Mouse (Mus musculus) embryo, embryonic 10 days (tissue): ENCODE measurements around the gene Hils1.
"Not testable (repeated sequence)": the region's sequence is repeated elsewhere in the genome, so short reads cannot be mapped to it uniquely, and the experiment has no call there.

Experiments
- DNase-seq: peaks from one replicate; pipeline ENCODE4 v3.0.0-alpha.2; 2015; ENCODE audit warnings: low spot score

The Hils1 gene

DNA sequence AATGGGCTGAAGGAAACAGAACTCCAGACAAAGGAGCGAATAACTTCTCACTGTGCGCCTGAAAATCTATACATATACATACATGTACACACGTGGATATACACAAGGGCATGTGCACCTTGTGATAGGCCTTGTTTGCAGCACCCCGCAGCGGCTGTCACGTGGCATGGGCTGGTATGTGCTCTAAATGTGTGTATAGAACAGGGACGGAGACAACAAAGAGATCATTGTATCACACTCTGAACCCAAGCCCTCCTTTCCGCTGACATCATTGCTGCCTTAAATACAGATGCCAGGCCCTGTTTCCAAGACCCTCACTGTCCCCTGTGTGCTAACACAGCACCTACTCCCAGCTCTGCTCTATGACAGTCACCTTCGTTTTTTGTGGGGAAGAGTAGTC lies 12.3 kb upstream of the Hils1 start:
- peak; percentile 39 for DNase-seq

DNA sequence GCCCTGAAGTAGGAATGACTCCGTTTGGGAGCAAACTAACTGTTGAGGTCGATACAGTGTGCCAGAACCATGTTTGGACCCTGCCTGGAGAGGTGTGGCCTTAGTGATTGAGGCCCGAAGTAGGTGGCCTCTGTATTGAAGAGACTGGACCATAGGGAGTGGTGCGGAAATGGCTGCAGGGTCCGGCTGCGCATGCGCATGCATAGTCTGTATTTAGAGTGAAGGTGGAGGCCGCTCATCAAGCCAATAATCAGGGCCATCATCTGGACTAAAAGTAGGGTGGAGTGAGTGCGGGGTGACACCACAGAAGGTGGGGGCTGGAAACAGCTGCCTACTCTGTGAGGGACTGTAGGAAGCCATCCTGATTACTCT lies 9.7 kb upstream of the Hils1 start:
- DNase-seq = no peak

DNA sequence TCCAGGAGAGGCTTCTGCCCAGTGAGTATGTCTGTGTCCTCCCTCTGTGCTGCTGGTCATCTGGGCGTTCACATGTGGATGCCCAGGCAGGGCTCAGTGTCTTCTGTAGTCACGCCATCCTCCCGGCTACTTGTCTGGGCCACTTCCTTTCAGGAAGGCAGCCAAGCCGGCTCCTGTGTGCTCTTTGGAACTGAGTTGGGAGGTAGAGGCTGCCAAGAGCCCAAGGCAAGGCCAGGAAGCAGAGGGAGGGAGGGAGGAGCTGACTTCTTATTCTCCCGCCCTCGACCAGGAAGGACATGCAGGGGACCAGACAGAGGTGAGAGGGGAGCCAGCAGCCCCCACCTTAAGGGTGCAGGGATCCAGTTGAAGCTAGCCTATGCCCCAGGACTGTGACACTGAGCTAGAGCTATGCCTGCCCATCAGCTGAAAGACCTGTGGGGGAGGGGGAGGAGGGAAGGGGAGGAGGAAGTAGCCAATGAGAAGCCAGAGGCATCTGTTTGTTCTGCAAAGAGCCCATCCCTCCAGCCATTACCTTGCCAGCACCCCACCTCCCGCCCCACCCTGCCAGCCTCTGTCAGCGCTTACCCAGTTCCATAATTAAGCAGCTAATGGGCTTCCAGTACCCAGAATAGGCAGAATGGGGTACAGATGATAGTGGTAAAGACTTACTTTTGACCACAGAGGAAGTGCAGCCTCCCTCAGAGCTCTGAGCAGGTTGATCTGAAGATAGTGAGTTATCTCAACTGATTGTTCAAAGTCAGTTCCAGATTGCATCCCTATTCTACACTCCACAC lies 9.1 kb upstream of the Hils1 start:
- peak; percentile 16 for DNase-seq

- no peak for DNase-seq
These were observed 4.8 kb upstream of the Hils1 start for GRCm38 (mm10) chr11:94962534-94963101.

- no peak for DNase-seq
These were observed 794 bp downstream of the Hils1 start for GRCm38 (mm10) chr11:94968187-94968586.

- not testable (repeated sequence) for DNase-seq
These were observed 2.3 kb downstream of the Hils1 start for GRCm38 (mm10) chr11:94969709-94970108.

- peak; percentile 79 for DNase-seq
These were observed 3.0 kb downstream of the Hils1 start for GRCm38 (mm10) chr11:94970210-94970943.

DNA sequence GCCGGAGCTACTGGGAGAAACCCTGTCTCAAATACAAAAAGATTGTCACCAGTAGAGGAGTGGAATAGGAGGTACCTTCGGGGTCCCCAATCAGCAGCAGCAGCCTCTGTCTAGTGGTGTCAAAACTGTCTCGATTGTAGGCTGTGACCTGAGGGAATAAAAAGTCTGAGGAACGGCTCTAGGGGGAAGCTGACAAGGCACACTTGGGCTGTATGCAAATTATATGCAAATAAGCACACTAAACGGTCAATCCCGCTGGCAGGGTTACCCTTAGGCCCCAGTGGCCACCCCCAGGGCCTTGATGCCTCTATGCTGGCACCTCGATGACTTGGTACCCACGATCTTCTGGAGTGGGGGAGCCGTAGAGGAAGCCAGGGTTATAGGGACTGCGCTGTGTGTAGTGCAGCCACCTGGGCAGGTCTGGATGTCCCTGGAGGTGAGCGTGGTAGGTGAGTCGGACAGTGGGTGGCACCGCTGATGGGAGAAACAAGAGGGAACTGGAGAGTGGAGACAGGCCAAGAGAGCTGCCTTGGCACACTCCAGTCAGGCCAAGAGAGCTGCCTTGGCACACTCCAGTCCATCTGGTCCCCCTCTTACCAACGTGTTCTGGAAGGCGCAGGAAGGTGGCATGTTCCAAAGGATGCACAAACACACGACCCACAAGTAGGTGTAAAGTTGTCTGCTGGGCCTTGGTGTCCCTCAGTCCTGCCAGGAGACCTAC lies 4.7 kb downstream of the Hils1 start:
- no peak for DNase-seq

DNA sequence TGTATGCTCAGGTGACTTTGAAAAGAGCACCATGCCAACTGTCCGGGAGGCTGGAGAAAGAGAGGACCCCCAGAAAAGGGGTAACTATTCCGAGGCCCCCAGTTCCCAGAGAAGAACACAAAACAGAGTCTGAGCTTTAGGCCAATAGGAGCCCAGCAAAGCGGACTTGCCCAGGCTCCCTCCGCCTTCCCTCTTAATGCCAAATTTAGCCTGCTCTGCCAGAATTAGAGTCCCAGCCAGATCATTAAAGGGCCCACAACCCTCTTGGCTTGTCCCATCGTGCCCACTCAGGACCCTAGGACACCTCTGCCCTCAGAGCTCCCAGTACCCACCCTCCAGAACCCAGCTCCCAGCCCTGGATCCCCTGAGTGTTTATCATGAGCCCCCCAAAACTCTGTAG lies 5.5 kb downstream of the Hils1 start:
- no peak for DNase-seq

DNA sequence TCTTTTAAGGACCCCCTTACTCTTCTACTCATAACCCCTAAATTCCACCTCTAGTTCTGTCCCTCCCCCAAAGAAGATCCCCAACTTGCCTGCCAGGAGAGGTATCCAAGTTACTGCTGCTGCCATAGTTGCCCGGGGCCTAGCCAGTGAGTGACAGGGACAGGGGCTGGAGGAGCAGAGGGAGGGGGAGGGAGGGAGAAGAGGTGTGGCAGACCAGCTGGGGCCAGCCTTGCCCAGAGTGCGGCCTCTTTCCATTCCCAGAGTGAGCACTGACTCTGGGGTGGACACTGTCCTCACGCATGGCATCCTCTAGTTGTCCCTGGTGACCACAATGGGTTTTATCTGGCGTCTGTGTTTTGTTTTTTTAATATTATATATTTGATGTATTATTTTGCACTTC lies 5.9 kb downstream of the Hils1 start:
- DNase-seq = no peak

GRCm38 (mm10) chr11:94974951-94975350 lies 7.6 kb downstream of the Hils1 start:
- no peak for DNase-seq

DNA sequence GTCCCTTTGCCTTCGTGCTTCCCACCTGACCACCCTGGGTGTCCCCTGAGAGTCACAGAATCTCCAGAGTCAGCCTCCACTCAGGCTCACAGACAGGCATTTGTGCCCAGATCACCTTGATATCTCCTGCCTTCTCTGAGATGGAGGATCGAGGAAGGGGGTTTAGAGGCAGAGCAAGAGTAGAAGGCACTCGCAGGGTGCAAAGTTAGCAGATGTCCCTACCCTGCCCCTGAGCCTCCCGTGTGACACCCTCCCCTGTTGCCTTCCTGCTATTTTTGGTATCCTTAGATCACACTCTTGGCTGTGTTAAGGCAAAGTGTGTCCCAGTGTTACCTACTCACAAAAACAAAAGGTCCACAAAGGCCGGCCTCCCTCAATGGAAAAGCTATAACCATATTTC lies 8.8 kb downstream of the Hils1 start, which contains the start of gene Sgca:
TSS of gene Sgca (minus strand) at position 129 of the 400 bp plus-strand sequence.
- DNase-seq = no peak

DNA sequence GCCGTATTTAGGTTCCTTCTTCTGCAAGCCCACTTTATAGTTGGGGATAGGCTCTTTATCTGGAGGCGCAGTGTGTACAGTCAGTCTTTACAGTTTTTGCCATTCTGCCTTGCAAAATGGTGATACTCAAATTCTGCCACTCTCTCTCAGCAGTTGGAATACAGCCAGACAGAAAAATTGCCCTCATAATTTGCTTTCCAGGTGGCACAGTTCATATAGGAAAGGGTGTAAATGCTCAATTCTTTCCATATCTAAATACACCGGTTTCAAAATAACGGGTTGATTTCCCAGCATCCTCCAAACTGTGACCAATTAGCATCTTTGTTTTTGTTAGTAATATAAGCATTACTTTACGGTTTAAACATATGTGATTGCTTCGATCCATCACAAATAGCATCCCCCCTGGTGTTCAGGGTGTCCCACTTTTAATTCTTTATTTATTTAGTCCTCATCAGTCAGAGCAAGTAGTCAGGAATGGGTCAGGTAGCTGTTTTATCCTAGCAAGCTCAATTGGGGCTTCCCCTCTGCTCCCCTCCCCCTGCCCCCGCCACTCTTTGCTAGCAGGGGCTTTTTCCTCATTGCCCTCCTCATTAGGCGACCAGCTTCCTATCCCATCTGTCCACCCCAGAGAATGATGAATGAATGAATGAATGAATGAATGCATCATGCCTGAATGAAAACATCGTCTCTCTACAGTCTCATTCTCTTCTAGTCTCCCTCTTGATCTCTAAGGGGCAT lies 11.0 kb downstream of the Hils1 start:
- no peak for DNase-seq

- peak; percentile 97 for DNase-seq
These were observed 11.6 kb downstream of the Hils1 start for GRCm38 (mm10) chr11:94978947-94979346.

- DNase-seq = no peak
These were observed 12.2 kb downstream of the Hils1 start for GRCm38 (mm10) chr11:94979462-94980179.

GRCm38 (mm10) chr11:94985140-94985539 lies 17.7 kb downstream of the Hils1 start:
- no peak for DNase-seq

DNA sequence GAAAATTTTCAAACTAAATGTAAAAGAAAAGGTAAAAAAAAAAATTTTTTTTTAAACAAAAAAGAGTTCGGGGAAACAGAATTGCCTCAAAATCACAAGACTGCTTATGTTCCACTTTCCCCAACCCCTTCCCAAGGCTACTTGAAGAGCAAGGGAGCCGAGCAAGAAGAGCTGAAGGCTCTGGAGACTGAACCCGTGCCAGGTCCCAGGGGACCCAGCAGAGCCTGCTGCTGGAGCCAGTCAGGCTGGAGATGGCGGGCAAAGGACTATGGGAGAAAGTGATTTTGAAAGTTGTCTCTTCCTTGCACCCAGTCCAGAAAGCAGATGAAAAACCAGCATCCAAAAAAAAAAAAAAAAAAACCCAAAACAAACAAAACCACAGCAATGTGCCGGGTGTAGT lies 18.4 kb downstream of the Hils1 start:
- DNase-seq = no peak

GRCm38 (mm10) chr11:94986435-94986834 lies 19.0 kb downstream of the Hils1 start:
- DNase-seq = no peak

- DNase-seq = no peak
These were observed 19.9 kb downstream of the Hils1 start for GRCm38 (mm10) chr11:94987341-94987740.

DNA sequence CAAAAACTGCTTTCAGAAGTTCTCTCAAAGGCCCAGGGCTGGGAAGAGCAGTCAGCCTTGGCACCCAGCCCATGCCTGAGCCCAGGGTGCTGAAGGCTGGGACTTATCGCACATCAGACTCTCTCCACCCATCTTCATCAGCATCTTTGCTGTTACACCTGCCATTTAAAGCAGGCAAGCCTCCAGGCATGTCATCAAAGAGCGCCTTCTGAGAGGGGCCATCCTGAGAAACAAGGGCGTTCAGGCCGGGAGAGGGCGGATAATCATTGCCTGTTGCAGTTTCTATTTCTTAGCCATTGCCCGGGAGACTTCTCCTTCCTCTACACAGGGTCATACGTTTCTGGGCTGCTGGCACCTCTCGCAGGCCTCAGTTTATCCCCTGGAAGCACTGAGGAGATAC lies 20.5 kb downstream of the Hils1 start:
- DNase-seq = no peak
